Mouse (Mus musculus): Measurements from ENCODE around the gene Homer1. TPM values are rescaled to one million over a fixed set of nuclear protein-coding genes. Genes with fewer than 3 reads are reported as not detected.

Homer1 gene
- polyA plus RNA-seq, 1 experiment from 2014 or later, result 14.9 TPM

DNA sequence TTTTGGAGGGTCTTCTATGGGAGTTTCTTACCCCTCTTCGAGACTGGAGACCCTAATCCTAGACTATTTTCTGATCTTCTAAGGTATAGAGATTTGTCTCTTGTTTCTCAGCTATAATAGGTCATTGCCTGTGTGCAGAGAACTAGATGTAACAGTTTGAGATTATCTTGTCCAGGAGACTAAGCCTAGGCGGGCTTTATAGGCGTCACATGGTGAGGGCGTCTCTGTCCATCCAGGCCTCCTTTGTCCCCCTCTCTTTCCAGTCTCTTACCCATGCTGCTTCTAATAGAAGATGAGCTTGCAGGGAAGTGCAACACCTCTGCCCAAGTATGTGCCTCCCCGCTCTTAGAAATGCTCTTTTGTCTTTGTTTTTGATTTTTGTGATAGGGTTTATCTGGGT, 83.7 kb downstream of the Homer1 start:
- Histone ChIP-seq H3K27ac (replicated peaks) (no peak overlapping the region), H3K36me3 (no peaks in the 10 kb centered on the region), H3K27me3 (no peaks in the 10 kb centered on the region), H3K9ac (replicated peaks) (no peak overlapping the region), H3K4me1 (no peaks in the 10 kb centered on the region), H3K9me3 (no peaks in the 10 kb centered on the region), H3K4me3 (no peak overlapping the region), H3K4me2 (replicated peaks) (no peak overlapping the region)
- WGBS, result 88% methylated on average over 5 of the region's 5 CpGs
- no peak for ATAC-seq (ENCODE audit: low FRiP score, low read depth)

DNA sequence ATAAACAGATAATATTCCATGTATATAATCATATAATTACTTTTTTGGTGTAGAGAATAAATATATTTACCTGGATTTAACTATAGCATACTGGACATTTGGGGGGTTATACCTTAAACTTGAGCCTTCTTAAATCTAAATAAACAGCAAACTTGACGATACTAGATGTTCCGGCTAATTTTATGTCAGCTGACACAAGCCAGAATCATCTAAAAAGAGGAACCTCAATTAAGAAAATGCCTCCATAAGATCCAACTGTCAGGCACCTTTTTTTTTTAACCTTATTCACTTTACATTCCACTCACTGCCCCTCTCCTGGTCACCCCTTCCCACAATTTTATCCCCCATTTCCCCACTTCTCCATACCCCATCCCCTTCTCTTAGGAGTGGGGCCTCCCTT, 84.2 kb downstream of the Homer1 start:
- Histone ChIP-seq H3K9ac (replicated peaks) (no peak overlapping the region), H3K27me3 (no peaks in the 10 kb centered on the region), H3K4me3 (no peak overlapping the region), H3K4me2 (replicated peaks) (no peak overlapping the region), H3K9me3 (no peaks in the 10 kb centered on the region), H3K36me3 (no peaks in the 10 kb centered on the region), H3K27ac (replicated peaks) (no peak overlapping the region), H3K4me1 (no peaks in the 10 kb centered on the region)
- WGBS, result 100% methylated on average over 2 of the region's 2 CpGs
- ATAC-seq (ENCODE audit: low FRiP score, low read depth), result no peak

DNA sequence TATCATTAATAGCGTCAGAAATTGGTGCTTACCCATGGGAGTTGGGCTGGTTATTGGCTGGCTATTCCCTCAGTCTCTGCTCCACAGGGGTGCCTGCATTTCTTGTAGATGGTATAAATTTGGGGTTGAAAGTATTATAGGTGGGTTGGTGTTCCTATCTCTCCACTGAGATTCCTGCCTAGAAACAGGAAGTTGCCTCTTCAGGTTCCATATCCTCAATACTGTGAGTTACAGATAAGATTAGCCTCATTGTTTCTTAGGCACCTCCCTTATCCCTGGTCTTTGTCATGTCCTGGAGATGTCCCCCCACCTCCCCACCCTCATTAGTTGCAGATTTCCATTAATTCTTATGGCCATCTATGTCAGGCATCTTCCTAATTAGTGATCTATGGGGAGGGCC, 85.0 kb downstream of the Homer1 start:
- no peaks in the 10 kb centered on the region for H3K27me3 ChIP-seq
- H3K27ac ChIP-seq (replicated peaks), result no peak overlapping the region
- no peak overlapping the region for H3K4me2 ChIP-seq (replicated peaks)
- no peak overlapping the region for H3K9ac ChIP-seq (replicated peaks)
- WGBS, result 97% methylated on average over 1 of the region's 1 CpGs
- no peaks in the 10 kb centered on the region for H3K36me3 ChIP-seq
- H3K9me3 ChIP-seq, result no peaks in the 10 kb centered on the region
- ATAC-seq (ENCODE audit: low FRiP score, low read depth), result no peak
- H3K4me1 ChIP-seq, result no peaks in the 10 kb centered on the region
- no peak overlapping the region for H3K4me3 ChIP-seq

DNA sequence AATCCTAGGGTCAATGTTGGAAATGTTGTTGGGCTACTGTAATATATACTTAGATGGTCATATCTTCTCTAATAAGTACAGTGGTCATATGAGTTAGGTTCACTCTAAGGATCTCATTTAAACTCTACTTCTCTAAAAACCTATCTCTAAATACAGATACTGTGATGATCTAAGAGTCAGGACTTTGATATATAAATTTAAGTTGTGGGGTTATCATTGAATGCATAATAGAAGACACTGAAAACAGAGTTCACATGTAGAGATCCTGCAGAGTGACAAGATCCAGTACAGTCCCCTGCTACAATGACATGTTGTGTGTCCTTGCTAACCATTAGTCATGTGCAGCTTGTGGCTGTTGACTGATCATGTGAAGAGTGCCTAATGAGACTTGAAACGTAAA, 85.7 kb downstream of the Homer1 start:
- Histone ChIP-seq H3K4me2 (replicated peaks) (no peak overlapping the region), H3K36me3 (no peaks in the 10 kb centered on the region), H3K27ac (replicated peaks) (no peak overlapping the region), H3K27me3 (no peaks in the 10 kb centered on the region), H3K9me3 (no peaks in the 10 kb centered on the region), H3K4me1 (no peaks in the 10 kb centered on the region), H3K4me3 (no peak overlapping the region), H3K9ac (replicated peaks) (no peak overlapping the region)
- ATAC-seq (ENCODE audit: low FRiP score, low read depth), result no peak
- WGBS, result 83% methylated on average over 1 of the region's 1 CpGs

DNA sequence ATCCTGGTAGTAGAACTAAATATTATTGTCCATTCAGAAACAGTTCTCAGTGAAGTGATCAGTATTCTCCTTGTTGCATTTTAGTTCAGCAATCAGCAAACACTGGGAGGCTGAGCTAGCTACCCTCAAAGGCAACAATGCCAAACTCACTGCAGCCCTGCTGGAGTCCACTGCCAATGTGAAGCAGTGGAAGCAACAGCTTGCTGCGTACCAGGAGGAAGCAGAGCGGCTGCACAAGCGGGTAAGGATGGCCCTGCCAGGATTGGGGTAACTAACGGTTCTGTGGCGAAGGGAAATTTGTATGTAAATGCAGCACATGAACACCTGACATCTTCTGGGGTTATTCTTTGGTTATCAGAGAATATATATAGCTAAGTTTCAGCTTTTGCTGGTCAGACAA, 88.0 kb downstream of the Homer1 start:
- Histone ChIP-seq H3K27ac (replicated peaks) (no peak overlapping the region), H3K4me1 (no peaks in the 10 kb centered on the region), H3K27me3 (no peaks in the 10 kb centered on the region), H3K9ac (replicated peaks) (no peak overlapping the region), H3K9me3 (no peaks in the 10 kb centered on the region), H3K4me2 (replicated peaks) (no peak overlapping the region), H3K4me3 (no peak overlapping the region), H3K36me3 (0 out of 2 replicates have a peak, but pooled peaks cover 5% of the 10 kb centered on the region)
- ATAC-seq (ENCODE audit: low FRiP score, low read depth), result no peak
- WGBS, result 82% methylated on average over 5 of the region's 5 CpGs

DNA sequence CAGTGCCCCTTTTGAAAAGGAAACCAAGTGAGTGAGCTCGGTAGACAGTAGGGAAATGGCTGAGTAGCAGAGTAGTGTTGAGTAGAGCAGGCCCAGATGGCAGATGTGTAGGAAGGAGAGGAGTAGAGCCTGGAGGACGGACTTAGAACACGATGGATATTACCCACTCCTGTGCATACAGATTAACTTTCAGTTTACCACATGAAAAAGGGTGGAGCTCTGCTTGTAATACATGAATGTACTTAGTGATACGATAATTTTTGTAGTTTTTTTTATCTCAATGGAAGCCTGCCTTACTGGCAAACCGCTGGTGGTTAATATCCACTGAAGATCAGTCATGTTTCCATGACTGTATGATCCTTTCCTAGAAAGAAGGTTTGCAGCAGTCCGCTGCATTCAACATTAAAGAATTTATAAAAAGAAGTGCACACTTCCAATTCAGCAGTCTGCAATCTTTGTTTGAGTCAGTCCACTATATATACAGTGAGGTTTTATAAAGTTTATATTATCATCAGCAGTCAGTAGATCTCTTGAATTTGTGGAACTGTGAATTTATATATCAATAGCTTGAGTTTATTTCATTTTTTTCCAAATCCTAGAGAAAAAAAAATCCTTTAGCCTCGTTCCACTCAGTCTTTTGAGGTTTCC, 89.3 kb downstream of the Homer1 start:
- Histone ChIP-seq H3K36me3 (peaks cover 8% of the 10 kb centered on the region; the same call in 1 of the 2 replicates), H3K4me1 (no peaks in the 10 kb centered on the region), H3K4me2 (replicated peaks) (no peak overlapping the region), H3K9me3 (no peaks in the 10 kb centered on the region), H3K27ac (replicated peaks) (no peak overlapping the region), H3K4me3 (no peak overlapping the region), H3K9ac (replicated peaks) (no peak overlapping the region), H3K27me3 (no peaks in the 10 kb centered on the region)
- ATAC-seq (ENCODE audit: low FRiP score, low read depth), result peak; percentile 38; the same call in 1 of the 2 replicates
- WGBS, result 68% methylated on average over 7 of the region's 7 CpGs

DNA sequence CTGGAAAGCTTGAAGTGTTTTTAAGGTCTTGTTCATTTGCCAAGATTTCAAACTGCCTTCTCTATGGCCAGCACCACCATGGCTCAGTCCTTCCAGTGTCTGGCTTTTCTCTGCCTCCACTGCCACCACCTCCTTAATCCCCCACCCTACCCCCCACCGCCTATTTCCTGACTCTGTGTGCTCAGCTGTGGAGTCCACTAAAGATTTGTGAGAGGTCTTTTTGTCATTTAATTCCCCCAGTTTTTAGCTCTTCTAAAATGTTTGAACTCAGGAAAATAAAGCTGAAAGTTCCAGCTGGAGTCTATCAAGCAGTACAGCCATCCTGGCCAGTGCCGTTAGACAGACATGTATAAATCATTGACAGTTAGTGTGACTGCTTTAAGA, 89.8 kb downstream of the Homer1 start:
- ATAC-seq (ENCODE audit: low FRiP score, low read depth), result no peak
- WGBS, result 38% methylated on average over 2 of the region's 2 CpGs
- H3K4me3 ChIP-seq, result no peak overlapping the region
- H3K4me2 ChIP-seq (replicated peaks), result no peak overlapping the region
- no peaks in the 10 kb centered on the region for H3K9me3 ChIP-seq
- H3K27me3 ChIP-seq, result no peaks in the 10 kb centered on the region
- no peak overlapping the region for H3K9ac ChIP-seq (replicated peaks)
- H3K36me3 ChIP-seq, result peaks cover 13% of the 10 kb centered on the region; the same call in 1 of the 2 replicates
- H3K4me1 ChIP-seq, result no peaks in the 10 kb centered on the region
- no peak overlapping the region for H3K27ac ChIP-seq (replicated peaks)

DNA sequence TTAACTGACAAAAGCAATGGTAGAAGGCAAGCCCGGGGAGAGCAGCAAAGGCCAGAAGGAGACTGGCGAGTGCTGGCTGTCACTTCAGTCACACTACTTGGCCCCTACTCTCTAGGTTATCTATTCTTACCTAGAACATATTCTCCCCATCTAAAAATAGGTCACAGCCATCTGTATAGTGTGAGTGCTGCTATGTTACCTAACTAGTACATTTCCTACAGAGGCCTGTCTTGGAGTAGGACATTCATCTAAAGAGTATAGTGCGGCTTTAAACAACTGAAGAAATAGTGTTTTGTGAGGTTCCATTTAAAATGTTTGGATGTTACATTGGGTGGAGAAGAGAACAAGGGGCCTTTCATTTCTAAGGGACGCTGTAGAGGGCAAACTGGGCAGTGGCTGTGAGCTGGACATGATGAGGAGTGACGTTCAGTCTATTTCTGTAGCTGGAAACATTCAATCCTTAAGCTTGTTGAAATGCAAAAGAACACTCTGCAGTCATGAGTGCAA, 100.3 kb downstream of the Homer1 start:
- WGBS, result 92% methylated on average over 5 of the region's 5 CpGs
- H3K4me3 ChIP-seq, result no peak overlapping the region
- H3K27ac ChIP-seq (replicated peaks), result no peak overlapping the region
- H3K4me1 ChIP-seq, result no peaks in the 10 kb centered on the region
- H3K9ac ChIP-seq (replicated peaks), result no peak overlapping the region
- H3K27me3 ChIP-seq, result no peaks in the 10 kb centered on the region
- no peaks in the 10 kb centered on the region for H3K9me3 ChIP-seq
- H3K4me2 ChIP-seq (replicated peaks), result no peak overlapping the region
- no peak for ATAC-seq (ENCODE audit: low FRiP score, low read depth)
- peaks cover 14% of the 10 kb centered on the region for H3K36me3 ChIP-seq

DNA sequence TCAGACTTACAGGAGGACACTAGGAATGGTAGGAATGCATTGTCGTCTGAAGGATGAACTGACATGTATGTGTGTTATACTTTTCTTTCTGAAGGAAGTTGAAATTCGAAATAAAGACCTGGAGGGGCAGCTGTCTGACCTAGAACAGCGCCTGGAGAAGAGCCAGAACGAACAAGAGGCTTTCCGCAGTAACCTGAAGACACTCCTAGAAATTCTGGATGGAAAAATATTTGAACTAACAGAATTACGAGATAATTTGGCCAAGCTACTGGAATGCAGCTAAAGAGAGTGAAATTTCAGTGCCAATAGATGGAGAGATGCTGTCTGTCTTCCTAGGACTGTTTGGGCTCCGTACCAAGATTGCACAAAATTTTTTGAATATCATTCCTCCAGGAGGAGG, 102.5 kb downstream of the Homer1 start:
- Histone ChIP-seq H3K9me3 (no peaks in the 10 kb centered on the region), H3K4me3 (no peak overlapping the region), H3K36me3 (peaks cover 12% of the 10 kb centered on the region), H3K9ac (replicated peaks) (no peak overlapping the region), H3K27ac (replicated peaks) (no peak overlapping the region), H3K27me3 (no peaks in the 10 kb centered on the region), H3K4me2 (replicated peaks) (no peak overlapping the region), H3K4me1 (no peaks in the 10 kb centered on the region)
- ATAC-seq (ENCODE audit: low FRiP score, low read depth), result no peak
- 93% methylated on average over 7 of the region's 7 CpGs for WGBS

DNA sequence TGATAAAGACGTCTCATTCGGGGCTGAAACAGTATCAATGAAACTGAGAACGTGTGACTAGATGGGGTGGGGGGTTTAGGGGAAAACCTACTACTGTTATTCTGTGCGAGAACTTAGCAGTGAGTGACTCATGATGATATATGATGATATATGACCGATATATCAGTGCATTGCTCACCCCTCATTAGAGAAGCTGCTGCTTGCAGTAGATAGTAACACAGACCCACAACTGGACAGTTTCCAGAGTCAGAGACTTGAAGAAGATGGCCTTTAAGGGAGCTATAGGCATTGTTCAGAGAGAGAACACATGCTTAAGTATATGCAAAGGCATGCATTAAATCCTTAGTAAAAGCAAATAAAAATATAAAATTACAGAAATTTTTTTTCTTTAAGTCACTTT, 107.4 kb downstream of the Homer1 start:
- Histone ChIP-seq H3K27ac (replicated peaks) (no peak overlapping the region), H3K27me3 (no peaks in the 10 kb centered on the region), H3K4me3 (no peak overlapping the region), H3K4me1 (no peaks in the 10 kb centered on the region), H3K9ac (replicated peaks) (no peak overlapping the region), H3K4me2 (replicated peaks) (no peak overlapping the region), H3K9me3 (no peaks in the 10 kb centered on the region), H3K36me3 (peaks cover 5% of the 10 kb centered on the region)
- 89% methylated on average over 5 of the region's 5 CpGs for WGBS
- ATAC-seq (ENCODE audit: low FRiP score, low read depth), result no peak

DNA sequence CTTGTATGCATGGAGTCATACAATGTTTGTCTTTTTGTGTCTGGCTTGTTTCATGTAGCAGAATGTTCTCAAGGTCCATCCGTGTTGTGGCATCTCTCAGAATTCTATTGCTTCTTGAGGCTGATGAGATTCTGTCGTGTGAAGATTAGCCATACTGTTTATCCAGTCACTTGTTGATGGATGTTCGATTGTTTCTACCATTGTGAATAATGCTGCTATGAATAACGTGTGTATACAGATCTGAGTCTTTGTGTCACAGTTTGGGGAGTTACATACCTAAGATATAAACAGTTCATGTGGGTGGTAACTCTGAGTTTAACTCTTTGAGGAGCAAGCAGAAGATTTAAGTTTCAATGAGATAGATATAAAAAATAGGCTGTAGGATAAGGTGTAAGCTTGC, 110.9 kb downstream of the Homer1 start:
- 87% methylated on average over 4 of the region's 4 CpGs for whole genome bisulfite sequencing
- Histone ChIP-seq H3K9ac (replicated peaks) (no peak overlapping the region), H3K4me3 (no peak overlapping the region), H3K4me1 (no peaks in the 10 kb centered on the region), H3K4me2 (replicated peaks) (no peak overlapping the region), H3K36me3 (peaks cover 5% of the 10 kb centered on the region), H3K27ac (replicated peaks) (no peak overlapping the region), H3K27me3 (no peaks in the 10 kb centered on the region), H3K9me3 (no peaks in the 10 kb centered on the region)
- ATAC-seq (ENCODE audit: low FRiP score, low read depth), result no peak

DNA sequence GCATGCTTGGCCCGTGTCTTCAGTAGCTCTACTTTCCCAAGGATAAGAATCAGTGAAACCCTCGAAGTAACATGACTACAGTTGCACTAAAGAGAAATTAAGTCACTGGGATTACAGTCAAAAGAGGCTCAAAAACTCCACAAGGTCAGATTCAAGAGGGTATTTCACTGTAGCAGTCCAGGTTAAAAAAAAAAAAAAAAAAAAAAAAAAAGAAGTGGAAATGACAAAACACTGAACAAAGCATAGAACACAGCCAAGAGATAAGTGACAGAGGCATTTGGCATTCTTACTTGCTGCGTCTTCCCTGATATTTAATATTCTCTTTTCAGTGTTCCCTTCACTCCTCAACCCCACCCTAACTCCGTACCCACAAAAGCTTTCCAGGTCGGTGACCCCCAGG, 115.6 kb downstream of the Homer1 start:
- H3K9ac ChIP-seq (replicated peaks), result no peak overlapping the region
- WGBS, result 94% methylated on average over 5 of the region's 5 CpGs
- H3K36me3 ChIP-seq, result no peaks in the 10 kb centered on the region
- no peak for ATAC-seq (ENCODE audit: low FRiP score, low read depth)
- no peak overlapping the region for H3K4me3 ChIP-seq
- no peaks in the 10 kb centered on the region for H3K27me3 ChIP-seq
- no peaks in the 10 kb centered on the region for H3K9me3 ChIP-seq
- H3K27ac ChIP-seq (replicated peaks), result no peak overlapping the region
- H3K4me1 ChIP-seq, result no peaks in the 10 kb centered on the region
- no peak overlapping the region for H3K4me2 ChIP-seq (replicated peaks)

DNA sequence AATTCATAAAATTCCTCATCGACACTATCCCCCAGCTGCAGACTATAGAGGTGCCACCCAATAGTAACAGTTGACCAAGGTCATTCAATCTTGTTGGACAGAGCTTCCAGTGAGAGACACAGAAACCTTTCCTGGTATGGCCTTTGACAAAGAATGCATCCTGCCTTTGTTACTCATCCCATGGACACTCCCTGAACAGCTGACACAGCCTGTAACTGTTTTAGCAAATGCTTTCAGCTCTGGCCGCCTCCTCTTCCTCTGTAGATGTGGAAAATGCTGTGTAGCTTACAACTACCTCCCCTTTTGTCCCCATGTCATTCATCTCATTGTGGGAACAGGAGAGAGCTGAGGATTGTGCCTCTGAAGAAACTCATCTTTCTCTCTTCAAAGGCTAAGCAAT, 118.9 kb downstream of the Homer1 start:
- H3K27me3 ChIP-seq, result no peaks in the 10 kb centered on the region
- WGBS, result 85% methylated on average over 2 of the region's 2 CpGs
- no peak for ATAC-seq (ENCODE audit: low FRiP score, low read depth)
- H3K9me3 ChIP-seq, result no peaks in the 10 kb centered on the region
- H3K27ac ChIP-seq (replicated peaks), result no peak overlapping the region
- no peaks in the 10 kb centered on the region for H3K36me3 ChIP-seq
- no peak overlapping the region for H3K9ac ChIP-seq (replicated peaks)
- no peaks in the 10 kb centered on the region for H3K4me1 ChIP-seq
- H3K4me3 ChIP-seq, result no peak overlapping the region
- no peak overlapping the region for H3K4me2 ChIP-seq (replicated peaks)
